Mouse (Mus musculus) megakaryocyte, embryonic 14.5 days (primary cell): ENCODE results near the gene Spata31d1d.

Experiments
- FLI1 ChIP-seq: IDR thresholded peaks from 2 replicates; pipeline ENCODE4 v1.6.1; 2012; ENCODE audit warnings: low read length, inconsistent platforms, mixed read lengths
- GATA1 ChIP-seq: IDR thresholded peaks from 3 replicates; pipeline ENCODE4 v1.6.1; 2012; ENCODE audit warnings: mixed read lengths, low read length, inconsistent platforms, borderline replicate concordance

DNA sequence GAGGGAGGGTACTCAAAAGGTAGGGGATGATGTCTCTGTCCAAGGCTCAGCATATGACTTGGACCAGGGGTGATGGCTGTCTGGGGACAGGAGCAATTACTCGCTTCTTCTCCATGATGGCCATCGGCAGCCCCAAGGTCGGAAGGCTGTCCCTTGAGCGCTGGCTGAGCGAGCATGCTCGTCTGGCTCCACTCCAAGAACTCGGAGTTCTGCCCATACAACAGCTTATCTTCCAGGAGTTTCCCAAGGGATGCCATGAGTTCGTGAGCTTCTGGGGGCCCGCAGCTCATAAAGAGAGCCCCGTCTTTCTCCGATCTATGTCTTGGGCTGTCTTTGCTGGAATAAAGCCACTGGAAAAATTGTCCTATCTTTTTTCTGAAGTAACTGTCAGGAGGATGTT, 9.5 kb upstream of the Spata31d1d start:
- TF ChIP-seq GATA1 (no peak), FLI1 (no peak)
